Mouse (Mus musculus) lung, embryonic 15.5 days (tissue): ENCODE results near the gene Slc27a4. TPM values are rescaled to one million over a fixed set of nuclear protein-coding genes. Genes with fewer than 3 reads are reported as not detected.

Experiments used
- microRNA-seq: library from miRNA; unstranded; fragments of <30 nt; microRNA quantifications from one replicate; pipeline ENCODE4, GENCODE M21; 2016
- polyA plus RNA-seq: library from polyadenylated mRNA; unstranded; fragments of >200 nt; fragmentation: Nextera tagmentation; extraction: Ambion mirVana; gene quantifications from 2 replicates; pipeline ENCODE4 v1.2.1, GENCODE M21; 2015

Slc27a4 gene
- polyA plus RNA-seq, 1 experiment from 2014 or later = 14.9 TPM

Small RNAs within 50 kb of the gene (microRNA-seq; reads per million reads assigned to microRNA genes)
- gene Mir219a-2 = not detected
- gene Mir219b = not detected

Other genes starting within 250 kb of the Slc27a4 start
- gene Rapgef1, start 182.9 kb upstream of the Slc27a4 start, polyA plus RNA-seq = 14.2 and 15.0 TPM in 2 replicates
- 1.7 TPM in 2 replicates for gene Gm13420, start 50.9 kb upstream of the Slc27a4 start, polyA plus RNA-seq
- 0.28 TPM in 1 of 2 replicates, not detected in the other for gene Gm13547, start 43.3 kb upstream of the Slc27a4 start, polyA plus RNA-seq
- gene Coq4, start 15.1 kb upstream of the Slc27a4 start, polyA plus RNA-seq = 28.3 and 30.3 TPM in 2 replicates
- gene Trub2, start 14.1 kb upstream of the Slc27a4 start, polyA plus RNA-seq = 38.0 and 38.4 TPM in 2 replicates
- gene Urm1, start 17.4 kb downstream of the Slc27a4 start, polyA plus RNA-seq = 22.0 and 27.2 TPM in 2 replicates
- gene Cercam, start 66.5 kb downstream of the Slc27a4 start, polyA plus RNA-seq = 12.2 and 12.9 TPM in 2 replicates
- gene Odf2, start 86.6 kb downstream of the Slc27a4 start, polyA plus RNA-seq = 55.8 and 62.3 TPM in 2 replicates
- 64.5 and 67.9 TPM in 2 replicates for gene Gle1, start 132.8 kb downstream of the Slc27a4 start, polyA plus RNA-seq
- 95.5 and 102 TPM in 2 replicates for gene Sptan1, start 162.9 kb downstream of the Slc27a4 start, polyA plus RNA-seq
- 34.0 and 34.5 TPM in 2 replicates for gene Wdr34, start 246.2 kb downstream of the Slc27a4 start, polyA plus RNA-seq